Mouse (Mus musculus): Measurements from ENCODE around the gene Zfp775. TPM values are rescaled to one million over a fixed set of nuclear protein-coding genes. Genes with fewer than 3 reads are reported as not detected.

Zfp775 gene
- total and polyA plus RNA-seq, 2 experiments from 2014 or later = 8.6 to 9.5 TPM

- no peak overlapping the region for H3K27ac ChIP-seq (ENCODE audit: low read depth, low read length)
- no peak overlapping the region for H3K9ac ChIP-seq (replicated peaks; ENCODE audit: low read length, poor library complexity, severe bottlenecking)
- DNase-seq (ENCODE audit: low spot score) = no peak
- no peaks in the 10 kb centered on the region for H3K36me3 ChIP-seq (ENCODE audit: insufficient read depth, low read length)
- ATAC-seq (ENCODE audit: low FRiP score) = no peak
- TF ChIP-seq CTCF (IDR thresholded peaks at IDR 0.05) = no peak
- WGBS = 77% methylated on average over 4 of the region's 4 CpGs
- no peaks in the 10 kb centered on the region for H3K4me1 ChIP-seq (ENCODE audit: insufficient read depth, low read length)
- H3K4me3 ChIP-seq (ENCODE audit: low read depth, low read length) = no peak overlapping the region
- H3K27me3 ChIP-seq (ENCODE audit: insufficient read depth, low read length) = no peaks in the 10 kb centered on the region
- H3K4me2 ChIP-seq (ENCODE audit: low read depth, low read length, poor library complexity, severe bottlenecking) = no peak overlapping the region
- H3K9me3 ChIP-seq (ENCODE audit: low read length) = no peaks in the 10 kb centered on the region
Observed at GRCm38 (mm10) chr6:48664750-48665149, 62.9 kb downstream of the Zfp775 start.

GRCm38 (mm10) chr6:48665471-48665870, 63.6 kb downstream of the Zfp775 start:
- H3K9me3 ChIP-seq (ENCODE audit: low read length) = no peaks in the 10 kb centered on the region
- DNase-seq (ENCODE audit: low spot score) (no peak), ATAC-seq (ENCODE audit: low FRiP score) (no peak)
- no peaks in the 10 kb centered on the region for H3K27me3 ChIP-seq (ENCODE audit: insufficient read depth, low read length)
- no peak overlapping the region for H3K4me3 ChIP-seq (ENCODE audit: low read depth, low read length)
- 92% methylated on average over 9 of the region's 9 CpGs for WGBS
- H3K36me3 ChIP-seq (ENCODE audit: insufficient read depth, low read length) = no peaks in the 10 kb centered on the region
- TF ChIP-seq CTCF (IDR thresholded peaks at IDR 0.05) = no peak
- H3K9ac ChIP-seq (replicated peaks; ENCODE audit: low read length, poor library complexity, severe bottlenecking) = no peak overlapping the region
- no peaks in the 10 kb centered on the region for H3K4me1 ChIP-seq (ENCODE audit: insufficient read depth, low read length)
- H3K4me2 ChIP-seq (ENCODE audit: low read depth, low read length, poor library complexity, severe bottlenecking) = no peak overlapping the region
- no peak overlapping the region for H3K27ac ChIP-seq (ENCODE audit: low read depth, low read length)

- no peak for DNase-seq (ENCODE audit: low spot score)
- ATAC-seq (ENCODE audit: low FRiP score) = no peak
- Histone ChIP-seq H3K27ac (ENCODE audit: low read depth, low read length) (no peak overlapping the region), H3K9ac (replicated peaks; ENCODE audit: low read length, poor library complexity, severe bottlenecking) (no peak overlapping the region), H3K4me2 (ENCODE audit: low read depth, low read length, poor library complexity, severe bottlenecking) (no peak overlapping the region), H3K4me1 (ENCODE audit: insufficient read depth, low read length) (no peaks in the 10 kb centered on the region), H3K4me3 (ENCODE audit: low read depth, low read length) (no peak overlapping the region), H3K9me3 (ENCODE audit: low read length) (no peaks in the 10 kb centered on the region), H3K27me3 (ENCODE audit: insufficient read depth, low read length) (no peaks in the 10 kb centered on the region), H3K36me3 (ENCODE audit: insufficient read depth, low read length) (no peaks in the 10 kb centered on the region)
- no peak for TF ChIP-seq CTCF (IDR thresholded peaks at IDR 0.05)
- WGBS = 70% methylated on average over 7 of the region's 7 CpGs
Observed at GRCm38 (mm10) chr6:48666159-48666586, 64.3 kb downstream of the Zfp775 start.

- Histone ChIP-seq H3K4me3 (ENCODE audit: low read depth, low read length) (no peak overlapping the region), H3K36me3 (ENCODE audit: insufficient read depth, low read length) (no peaks in the 10 kb centered on the region), H3K27ac (ENCODE audit: low read depth, low read length) (no peak overlapping the region), H3K27me3 (ENCODE audit: insufficient read depth, low read length) (no peaks in the 10 kb centered on the region), H3K4me1 (ENCODE audit: insufficient read depth, low read length) (no peaks in the 10 kb centered on the region), H3K4me2 (ENCODE audit: low read depth, low read length, poor library complexity, severe bottlenecking) (no peak overlapping the region), H3K9me3 (ENCODE audit: low read length) (no peaks in the 10 kb centered on the region), H3K9ac (replicated peaks; ENCODE audit: low read length, poor library complexity, severe bottlenecking) (no peak overlapping the region)
- DNase-seq (ENCODE audit: low spot score) (no peak), ATAC-seq (ENCODE audit: low FRiP score) (no peak)
- no peak for TF ChIP-seq CTCF (IDR thresholded peaks at IDR 0.05)
Observed at GRCm38 (mm10) chr6:48668022-48668421, 66.2 kb downstream of the Zfp775 start.

- WGBS = 66% methylated on average over 2 of the region's 2 CpGs
- H3K4me2 ChIP-seq (ENCODE audit: low read depth, low read length, poor library complexity, severe bottlenecking) = no peak overlapping the region
- H3K4me3 ChIP-seq (ENCODE audit: low read depth, low read length) = no peak overlapping the region
- no peaks in the 10 kb centered on the region for H3K27me3 ChIP-seq (ENCODE audit: insufficient read depth, low read length)
- ATAC-seq (ENCODE audit: low FRiP score) (no peak), DNase-seq (ENCODE audit: low spot score) (no peak)
- H3K4me1 ChIP-seq (ENCODE audit: insufficient read depth, low read length) = no peaks in the 10 kb centered on the region
- H3K36me3 ChIP-seq (ENCODE audit: insufficient read depth, low read length) = no peaks in the 10 kb centered on the region
- H3K9ac ChIP-seq (replicated peaks; ENCODE audit: low read length, poor library complexity, severe bottlenecking) = no peak overlapping the region
- no peaks in the 10 kb centered on the region for H3K9me3 ChIP-seq (ENCODE audit: low read length)
- H3K27ac ChIP-seq (ENCODE audit: low read depth, low read length) = no peak overlapping the region
- TF ChIP-seq CTCF (IDR thresholded peaks at IDR 0.05) = no peak
Observed at GRCm38 (mm10) chr6:48669446-48669969, 67.6 kb downstream of the Zfp775 start.

Other genes starting within 250 kb of the Zfp775 start
- gene Krba1, start 206.5 kb upstream of the Zfp775 start, total RNA-seq (2014; rRNA removed) = 44.0 and 44.8 TPM in 2 replicates
- 20.8 and 20.9 TPM in 2 replicates for gene Krba1, start 206.5 kb upstream of the Zfp775 start, polyA plus RNA-seq (2015; fragmentation: Nextera tagmentation; extraction: Ambion mirVana)
- gene Zfp467, start 156.2 kb upstream of the Zfp775 start, total RNA-seq (2014; rRNA removed) = 28.0 and 43.0 TPM in 2 replicates
- gene Zfp467, start 156.2 kb upstream of the Zfp775 start, polyA plus RNA-seq (2015; fragmentation: Nextera tagmentation; extraction: Ambion mirVana) = 41.7 and 44.6 TPM in 2 replicates
- 4.6 and 7.3 TPM in 2 replicates for gene Sspo, start 153.8 kb upstream of the Zfp775 start, total RNA-seq (2014; rRNA removed)
- 0.67 and 1.2 TPM in 2 replicates for gene Sspo, start 153.8 kb upstream of the Zfp775 start, polyA plus RNA-seq (2015; fragmentation: Nextera tagmentation; extraction: Ambion mirVana)
- gene Atp6v0e2, start 64.4 kb upstream of the Zfp775 start, total RNA-seq (2014; rRNA removed) = 398 and 447 TPM in 2 replicates
- 497 and 556 TPM in 2 replicates for gene Atp6v0e2, start 64.4 kb upstream of the Zfp775 start, polyA plus RNA-seq (2015; fragmentation: Nextera tagmentation; extraction: Ambion mirVana)
- 29.4 and 82.4 TPM in 2 replicates for gene Lrrc61, start 47.3 kb upstream of the Zfp775 start, total RNA-seq (2014; rRNA removed)
- gene Lrrc61, start 47.3 kb upstream of the Zfp775 start, polyA plus RNA-seq (2015; fragmentation: Nextera tagmentation; extraction: Ambion mirVana) = 21.4 and 23.3 TPM in 2 replicates
- 4.6 and 6.6 TPM in 2 replicates for gene Rarres2, start 29.3 kb upstream of the Zfp775 start, total RNA-seq (2014; rRNA removed)
- 7.4 and 10.6 TPM in 2 replicates for gene Rarres2, start 29.3 kb upstream of the Zfp775 start, polyA plus RNA-seq (2015; fragmentation: Nextera tagmentation; extraction: Ambion mirVana)
- not detected in 2 replicates for gene Gm45021, start 12.5 kb upstream of the Zfp775 start, total RNA-seq (2014; rRNA removed)
- not detected in 2 replicates for gene Gm45021, start 12.5 kb upstream of the Zfp775 start, polyA plus RNA-seq (2015; fragmentation: Nextera tagmentation; extraction: Ambion mirVana)
- gene Repin1, start 8.2 kb upstream of the Zfp775 start, total RNA-seq (2014; rRNA removed) = 76.5 and 91.5 TPM in 2 replicates
- 41.2 and 42.8 TPM in 2 replicates for gene Repin1, start 8.2 kb upstream of the Zfp775 start, polyA plus RNA-seq (2015; fragmentation: Nextera tagmentation; extraction: Ambion mirVana)
- gene Gm44965, start 8.1 kb upstream of the Zfp775 start, total RNA-seq (2014; rRNA removed) = not detected in 2 replicates
- 0.75 and 1.7 TPM in 2 replicates for gene Gm44965, start 8.1 kb upstream of the Zfp775 start, polyA plus RNA-seq (2015; fragmentation: Nextera tagmentation; extraction: Ambion mirVana)
- gene AI854703, start 24.7 kb downstream of the Zfp775 start, total RNA-seq (2014; rRNA removed) = 51.7 and 57.1 TPM in 2 replicates
- 28.5 and 30.2 TPM in 2 replicates for gene AI854703, start 24.7 kb downstream of the Zfp775 start, polyA plus RNA-seq (2015; fragmentation: Nextera tagmentation; extraction: Ambion mirVana)
- 0.60 and 0.76 TPM in 2 replicates for gene Gimap8, start 45.2 kb downstream of the Zfp775 start, total RNA-seq (2014; rRNA removed)
- 0.45 and 0.53 TPM in 2 replicates for gene Gimap8, start 45.2 kb downstream of the Zfp775 start, polyA plus RNA-seq (2015; fragmentation: Nextera tagmentation; extraction: Ambion mirVana)
- 0.55 and 0.71 TPM in 2 replicates for gene Gimap9, start 74.1 kb downstream of the Zfp775 start, total RNA-seq (2014; rRNA removed)
- 1.1 TPM in 2 replicates for gene Gimap9, start 74.1 kb downstream of the Zfp775 start, polyA plus RNA-seq (2015; fragmentation: Nextera tagmentation; extraction: Ambion mirVana)
- gene Gimap4, start 82.5 kb downstream of the Zfp775 start, total RNA-seq (2014; rRNA removed) = 0.66 and 0.77 TPM in 2 replicates
- 0.25 and 0.48 TPM in 2 replicates for gene Gimap4, start 82.5 kb downstream of the Zfp775 start, polyA plus RNA-seq (2015; fragmentation: Nextera tagmentation; extraction: Ambion mirVana)
- gene Gimap6, start 106.2 kb downstream of the Zfp775 start, total RNA-seq (2014; rRNA removed) = 3.0 and 6.1 TPM in 2 replicates
- gene Gimap6, start 106.2 kb downstream of the Zfp775 start, polyA plus RNA-seq (2015; fragmentation: Nextera tagmentation; extraction: Ambion mirVana) = 5.4 and 5.7 TPM in 2 replicates
- gene Gm28053, start 116.5 kb downstream of the Zfp775 start, total RNA-seq (2014; rRNA removed) = not detected in 2 replicates
- gene Gm28053, start 116.5 kb downstream of the Zfp775 start, polyA plus RNA-seq (2015; fragmentation: Nextera tagmentation; extraction: Ambion mirVana) = not detected in 2 replicates
- not detected in 2 replicates for gene Gimap7, start 116.6 kb downstream of the Zfp775 start, total RNA-seq (2014; rRNA removed)
- not detected in 2 replicates for gene Gimap7, start 116.6 kb downstream of the Zfp775 start, polyA plus RNA-seq (2015; fragmentation: Nextera tagmentation; extraction: Ambion mirVana)
- gene Gimap1, start 137.0 kb downstream of the Zfp775 start, total RNA-seq (2014; rRNA removed) = 1.6 and 2.1 TPM in 2 replicates
- 2.9 and 4.0 TPM in 2 replicates for gene Gimap1, start 137.0 kb downstream of the Zfp775 start, polyA plus RNA-seq (2015; fragmentation: Nextera tagmentation; extraction: Ambion mirVana)
- 0.33 and 0.38 TPM in 2 replicates for gene Gimap5, start 144.1 kb downstream of the Zfp775 start, total RNA-seq (2014; rRNA removed)
- 1.3 and 1.4 TPM in 2 replicates for gene Gimap5, start 144.1 kb downstream of the Zfp775 start, polyA plus RNA-seq (2015; fragmentation: Nextera tagmentation; extraction: Ambion mirVana)
- not detected in 2 replicates for gene Gimap3, start 168.8 kb downstream of the Zfp775 start, total RNA-seq (2014; rRNA removed)
- gene Gimap3, start 168.8 kb downstream of the Zfp775 start, polyA plus RNA-seq (2015; fragmentation: Nextera tagmentation; extraction: Ambion mirVana) = not detected in 2 replicates
- 15.1 and 24.3 TPM in 2 replicates for gene Tmem176a, start 238.9 kb downstream of the Zfp775 start, total RNA-seq (2014; rRNA removed)
- gene Tmem176a, start 238.9 kb downstream of the Zfp775 start, polyA plus RNA-seq (2015; fragmentation: Nextera tagmentation; extraction: Ambion mirVana) = 27.0 and 31.6 TPM in 2 replicates
- 65.5 and 70.7 TPM in 2 replicates for gene Tmem176b, start 239.4 kb downstream of the Zfp775 start, total RNA-seq (2014; rRNA removed)
- gene Tmem176b, start 239.4 kb downstream of the Zfp775 start, polyA plus RNA-seq (2015; fragmentation: Nextera tagmentation; extraction: Ambion mirVana) = 107 and 112 TPM in 2 replicates

Measured in midbrain, postnatal 0 days (tissue).